In genomic region chr7:118113541-118114297, GRCm38 (mm10) we compare ENCODE assay signal across 8 mouse cellular contexts. TPM values are rescaled to one million over a fixed set of nuclear protein-coding genes. Genes with fewer than 3 reads are reported as not detected.
A peak's percentile ranks its signal among the peaks of the same experiment; 100 is the strongest.
DNase-seq lines count a peak whose midpoint lies in the region; ATAC-seq and TF ChIP-seq lines count a peak whose summit lies in the region.

No protein-coding gene starts in this region.

- peak overlapping the region; percentile 89 for H3K4me3 ChIP-seq in erythroblast, embryonic 14.5 days (replicated peaks)
- H3K4me3 ChIP-seq in forebrain, postnatal 0 days (ENCODE audit: low read depth, low read length) = 0 out of 2 replicates have a peak overlapping the region, but pooled peaks have one; percentile 1
- peak overlapping the region; percentile 90 for H3K4me3 ChIP-seq in liver, embryonic 16.5 days (ENCODE audit: low read depth, low read length)

- no peak for TF ChIP-seq CTCF in forebrain, postnatal 0 days (IDR thresholded peaks at IDR 0.05; ENCODE audit: low read depth)

- peaks cover 85% of the 10 kb centered on the region for H3K36me3 ChIP-seq in erythroblast, embryonic 14.5 days (ENCODE audit: control insufficient read depth)
- H3K36me3 ChIP-seq in forebrain, postnatal 0 days (ENCODE audit: insufficient read depth) = peaks cover 65% of the 10 kb centered on the region
- H3K36me3 ChIP-seq in liver, embryonic 16.5 days (ENCODE audit: control insufficient read depth, insufficient read depth) = peaks cover 55% of the 10 kb centered on the region

- H3K9ac ChIP-seq in forebrain, postnatal 0 days = peak overlapping the region; percentile 25; the same call in 1 of the 2 replicates
- H3K9ac ChIP-seq in liver, embryonic 16.5 days (ENCODE audit: low read depth, low read length) = peak overlapping the region; percentile 93

- no peaks in the 10 kb centered on the region for H3K27me3 ChIP-seq in erythroblast, embryonic 14.5 days (ENCODE audit: control insufficient read depth)
- no peaks in the 10 kb centered on the region for H3K27me3 ChIP-seq in forebrain, postnatal 0 days (ENCODE audit: insufficient read depth, low read length)
- no peaks in the 10 kb centered on the region for H3K27me3 ChIP-seq in liver, embryonic 16.5 days (ENCODE audit: control insufficient read depth, insufficient read depth, low read depth, low read length)

- WGBS in forebrain, postnatal 0 days = 78% methylated on average over 5 of the region's 5 CpGs
- WGBS in liver, embryonic 16.5 days (ENCODE audit: insufficient replicate concordance) = 40% methylated on average over 5 of the region's 5 CpGs

- peak overlapping the region; percentile 86 for H3K4me2 ChIP-seq in forebrain, postnatal 0 days (ENCODE audit: low read depth)
- H3K4me2 ChIP-seq in liver, embryonic 16.5 days (ENCODE audit: low read depth, low read length) = peak overlapping the region; percentile 88

- H3K4me1 ChIP-seq in erythroblast, embryonic 14.5 days (ENCODE audit: control insufficient read depth) = peaks cover 75% of the 10 kb centered on the region
- H3K4me1 ChIP-seq in forebrain, postnatal 0 days (ENCODE audit: insufficient read depth) = peaks cover 26% of the 10 kb centered on the region
- H3K4me1 ChIP-seq in liver, embryonic 16.5 days (ENCODE audit: control insufficient read depth, low read depth, low read length) = peaks cover 44% of the 10 kb centered on the region

- peak; percentile 49 for DNase-seq in CD4-positive helper T cell, adult 2 months (ENCODE audit: low read depth, low spot score)
- no peak for DNase-seq in forebrain, postnatal 0 days
- no peak for DNase-seq in gastrocnemius, postnatal 4 days (ENCODE audit: low spot score in 2 of 2)
- no peak for DNase-seq in kidney, adult 9 months

- ATAC-seq in erythroblast, adult 5-6 weeks (replicated peaks; ENCODE audit: low FRiP score, poor library complexity, severe bottlenecking) = no peak
- no peak for ATAC-seq in forebrain, postnatal 0 days
- ATAC-seq in liver, embryonic 16.5 days (ENCODE audit: low read depth) = no peak
- no peak for ATAC-seq in megakaryocyte-erythroid progenitor cell, adult 5-6 weeks (replicated peaks; ENCODE audit: low FRiP score, low TSS enrichment, poor library complexity, severe bottlenecking)

- H3K27ac ChIP-seq in forebrain, postnatal 0 days (ENCODE audit: low read depth, low read length) = no peak overlapping the region
- no peak overlapping the region for H3K27ac ChIP-seq in liver, embryonic 16.5 days (ENCODE audit: low read length)

- H3K9me3 ChIP-seq in erythroblast, embryonic 14.5 days (ENCODE audit: control insufficient read depth, low read length) = no peaks in the 10 kb centered on the region
- H3K9me3 ChIP-seq in forebrain, postnatal 0 days (ENCODE audit: low read length) = no peaks in the 10 kb centered on the region
- no peaks in the 10 kb centered on the region for H3K9me3 ChIP-seq in liver, embryonic 16.5 days (replicated peaks; ENCODE audit: control insufficient read depth, low read length)

RNA-seq across cellular contexts. Expression of gene Rps15a, which starts 2.3 kb away (rescaled TPM):
- 2.2 and 2.3 TPM in 2 replicates for polyA plus RNA-seq in erythroblast, embryonic 14.5 days (2012)
- total RNA-seq in erythroblast, adult 5-6 weeks (2015; ENCODE audit: low replicate concordance) = 430 and 606 TPM in 2 replicates
- total RNA-seq in erythroblast, adult 5-6 weeks (2017; ENCODE audit: low replicate concordance) = 197 and 317 TPM in 2 replicates
- 192 and 221 TPM in 2 replicates for total RNA-seq in forebrain, postnatal 0 days (2014; rRNA removed)
- polyA plus RNA-seq in forebrain, postnatal 0 days (2015; fragmentation: Nextera tagmentation; extraction: Ambion mirVana) = 384 and 597 TPM in 2 replicates
- polyA plus RNA-seq in liver, embryonic 16.5 days (2015; fragmentation: Nextera tagmentation; extraction: Ambion mirVana) = 351 and 403 TPM in 2 replicates
- total RNA-seq in megakaryocyte-erythroid progenitor cell, adult 5-6 weeks (2014; fragmentation: Nextera tagmentation) = 3,409 and 3,689 TPM in 2 replicates
- total RNA-seq in megakaryocyte-erythroid progenitor cell, adult 5-6 weeks (2017) = 865 and 930 TPM in 2 replicates
- total RNA-seq in gastrocnemius, postnatal 4 days (2021) = 1,000 to 10,000 TPM in 1 of 2 experiments, 100 to 1,000 TPM in 1; 963 to 1,014 TPM

RNA-seq across cellular contexts. Expression of gene Arl6ip1, which starts 15.7 kb away (rescaled TPM):
- 1.8 and 2.2 TPM in 2 replicates for polyA plus RNA-seq in erythroblast, embryonic 14.5 days (2012)
- total RNA-seq in erythroblast, adult 5-6 weeks (2015; ENCODE audit: low replicate concordance) = 103 and 110 TPM in 2 replicates
- total RNA-seq in erythroblast, adult 5-6 weeks (2017; ENCODE audit: low replicate concordance) = 82.2 and 113 TPM in 2 replicates
- total RNA-seq in forebrain, postnatal 0 days (2014; rRNA removed) = 292 and 386 TPM in 2 replicates
- polyA plus RNA-seq in forebrain, postnatal 0 days (2015; fragmentation: Nextera tagmentation; extraction: Ambion mirVana) = 588 and 659 TPM in 2 replicates
- polyA plus RNA-seq in liver, embryonic 16.5 days (2015; fragmentation: Nextera tagmentation; extraction: Ambion mirVana) = 283 and 300 TPM in 2 replicates
- 64.8 and 88.3 TPM in 2 replicates for total RNA-seq in megakaryocyte-erythroid progenitor cell, adult 5-6 weeks (2014; fragmentation: Nextera tagmentation)
- total RNA-seq in megakaryocyte-erythroid progenitor cell, adult 5-6 weeks (2017) = 72.8 and 122 TPM in 2 replicates
- 10 to 100 TPM; 49.8 TPM for total RNA-seq in gastrocnemius, postnatal 4 days (2021)

Comparison
In these comparisons a context has a peak if more than half of its experiments do, and no peak if none do; other contexts are left out.
1. H3K4me3 ChIP-seq: peak in every context shown above with its lines; median percentile 90 in liver, embryonic 16.5 days; 89 in erythroblast, embryonic 14.5 days; 1 in forebrain, postnatal 0 days.